Mouse (Mus musculus): ENCODE results near the gene Olfr1373. TPM values are rescaled to one million over a fixed set of nuclear protein-coding genes. Genes with fewer than 3 reads are reported as not detected.
A peak's percentile ranks its signal among the peaks of the same experiment; 100 is the strongest.
"Not testable (repeated sequence)": the region's sequence is repeated elsewhere in the genome, so short reads cannot be mapped to it uniquely, and the experiment has no call there.

Olfr1373 gene
- not detected in 2 replicates for polyA plus RNA-seq (2014; fragmentation: Nextera tagmentation; extraction: Ambion mirVana)

DNA sequence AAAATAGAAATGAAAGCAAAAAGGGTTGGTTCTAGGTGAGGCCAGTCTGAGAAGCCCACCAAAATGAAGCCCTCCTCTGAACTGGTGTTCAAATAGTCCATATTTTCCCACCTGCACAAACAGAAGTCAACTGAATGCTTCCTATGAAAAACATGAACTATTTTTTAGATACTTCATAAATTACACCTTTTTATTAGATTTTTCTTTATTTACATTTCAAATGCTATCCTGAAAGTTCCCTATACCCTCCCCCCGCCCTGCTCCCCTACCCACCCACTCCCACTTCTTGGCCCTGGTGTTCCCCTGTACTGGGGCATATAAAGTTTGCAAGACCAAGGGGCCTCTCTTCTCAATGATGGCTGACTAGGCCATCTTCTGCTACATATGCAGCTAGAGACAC is at the start of gene Olfr1373:
Gene Olfr1373, minus strand, starts transcription at position 101 of the 400 bp plus-strand sequence.
- not testable (repeated sequence) for H3K4me1 ChIP-seq (replicated peaks; ENCODE audit: control insufficient read depth, insufficient read depth, low read length); H3K27ac ChIP-seq (ENCODE audit: low read depth); H3K36me3 ChIP-seq (ENCODE audit: control insufficient read depth, insufficient read depth, low read length); ATAC-seq (replicated peaks; ENCODE audit: low FRiP score, low TSS enrichment, low read depth); H3K4me3 ChIP-seq (ENCODE audit: low read depth, low read length); H3K9me3 ChIP-seq (ENCODE audit: control insufficient read depth, low read length); H3K27me3 ChIP-seq (replicated peaks; ENCODE audit: control insufficient read depth, insufficient read depth, low read length); H3K9ac ChIP-seq (ENCODE audit: low read length); DNase-seq (ENCODE audit: low spot score); H3K4me2 ChIP-seq (ENCODE audit: low read length)
- 77% methylated on average over 1 of the region's 1 CpGs for WGBS

- 88% methylated on average over 4 of the region's 4 CpGs for WGBS
- H3K27ac ChIP-seq (ENCODE audit: low read depth); DNase-seq (ENCODE audit: low spot score); H3K36me3 ChIP-seq (ENCODE audit: control insufficient read depth, insufficient read depth, low read length); H3K9ac ChIP-seq (ENCODE audit: low read length); H3K27me3 ChIP-seq (replicated peaks; ENCODE audit: control insufficient read depth, insufficient read depth, low read length); H3K9me3 ChIP-seq (ENCODE audit: control insufficient read depth, low read length); ATAC-seq (replicated peaks; ENCODE audit: low FRiP score, low TSS enrichment, low read depth); H3K4me1 ChIP-seq (replicated peaks; ENCODE audit: control insufficient read depth, insufficient read depth, low read length); H3K4me2 ChIP-seq (ENCODE audit: low read length); H3K4me3 ChIP-seq (ENCODE audit: low read depth, low read length): not testable (repeated sequence)
Observed at GRCm38 (mm10) chr11:52180651-52181050, 35.3 kb upstream of the Olfr1373 start.

DNA sequence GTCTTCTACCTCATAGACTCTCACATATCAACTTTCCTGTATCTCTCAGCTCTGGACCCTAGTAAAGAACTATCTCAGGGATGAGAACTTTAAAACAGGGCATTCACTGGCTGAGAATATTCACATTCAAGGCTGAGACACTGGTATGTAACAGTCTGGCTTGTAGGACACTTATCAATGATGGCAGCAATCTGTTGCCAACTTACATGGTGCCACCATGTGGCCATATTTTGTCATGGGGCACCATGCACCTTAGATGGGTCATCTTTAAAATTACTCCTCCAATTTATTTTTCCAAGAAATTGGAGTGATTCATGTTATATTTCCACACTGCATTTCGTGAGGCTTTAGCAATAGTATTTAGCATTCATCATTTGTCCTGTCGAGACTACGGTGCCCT is 34.6 kb upstream of the Olfr1373 start:
- not testable (repeated sequence) for H3K4me2 ChIP-seq (ENCODE audit: low read length); H3K9ac ChIP-seq (ENCODE audit: low read length); ATAC-seq (replicated peaks; ENCODE audit: low FRiP score, low TSS enrichment, low read depth); H3K36me3 ChIP-seq (ENCODE audit: control insufficient read depth, insufficient read depth, low read length); H3K4me3 ChIP-seq (ENCODE audit: low read depth, low read length); DNase-seq (ENCODE audit: low spot score); H3K9me3 ChIP-seq (ENCODE audit: control insufficient read depth, low read length); H3K4me1 ChIP-seq (replicated peaks; ENCODE audit: control insufficient read depth, insufficient read depth, low read length); H3K27ac ChIP-seq (ENCODE audit: low read depth); H3K27me3 ChIP-seq (replicated peaks; ENCODE audit: control insufficient read depth, insufficient read depth, low read length)
- WGBS = no CpG with 5 or more reads among the region's 3 CpGs

- no peak overlapping the region for H3K27ac ChIP-seq (ENCODE audit: low read depth)
- peak overlapping the region; percentile 71 for H3K4me2 ChIP-seq (ENCODE audit: low read length)
- 8% methylated on average over 12 of the region's 12 CpGs for WGBS
- peak overlapping the region; percentile 42 for H3K4me3 ChIP-seq (ENCODE audit: low read depth, low read length)
- H3K9me3 ChIP-seq (ENCODE audit: control insufficient read depth, low read length) = no peaks in the 10 kb centered on the region
- peaks cover 17% of the 10 kb centered on the region for H3K27me3 ChIP-seq (replicated peaks; ENCODE audit: control insufficient read depth, insufficient read depth, low read length)
- no peaks in the 10 kb centered on the region for H3K4me1 ChIP-seq (replicated peaks; ENCODE audit: control insufficient read depth, insufficient read depth, low read length)
- DNase-seq (ENCODE audit: low spot score) (no peak), ATAC-seq (replicated peaks; ENCODE audit: low FRiP score, low TSS enrichment, low read depth) (no peak)
- no peak overlapping the region for H3K9ac ChIP-seq (ENCODE audit: low read length)
- no peaks in the 10 kb centered on the region for H3K36me3 ChIP-seq (ENCODE audit: control insufficient read depth, insufficient read depth, low read length)
Observed at GRCm38 (mm10) chr11:52168461-52168860, 23.1 kb upstream of the Olfr1373 start.

GRCm38 (mm10) chr11:52167901-52168302 is 22.6 kb upstream of the Olfr1373 start:
- H3K4me1 ChIP-seq (replicated peaks; ENCODE audit: control insufficient read depth, insufficient read depth, low read length); H3K9me3 ChIP-seq (ENCODE audit: control insufficient read depth, low read length); H3K36me3 ChIP-seq (ENCODE audit: control insufficient read depth, insufficient read depth, low read length); H3K27ac ChIP-seq (ENCODE audit: low read depth): not testable (repeated sequence)
- WGBS = 1% methylated on average over 26 of the region's 42 CpGs
- 0 out of 2 replicates have a peak overlapping the region, but pooled peaks have one; percentile 22 for H3K9ac ChIP-seq (ENCODE audit: low read length)
- peak overlapping the region; percentile 71 for H3K4me2 ChIP-seq (ENCODE audit: low read length)
- peak; percentile 90 for ATAC-seq (replicated peaks; ENCODE audit: low FRiP score, low TSS enrichment, low read depth)
- H3K4me3 ChIP-seq (ENCODE audit: low read depth, low read length) = peak overlapping the region; percentile 42
- DNase-seq (ENCODE audit: low spot score) = peak; percentile 65
- H3K27me3 ChIP-seq (replicated peaks; ENCODE audit: control insufficient read depth, insufficient read depth, low read length) = peaks cover 17% of the 10 kb centered on the region

GRCm38 (mm10) chr11:52167126-52167525 is 21.8 kb upstream of the Olfr1373 start:
- Histone ChIP-seq H3K4me3 (ENCODE audit: low read depth, low read length) (peak overlapping the region; percentile 42), H3K4me2 (ENCODE audit: low read length) (peak overlapping the region; percentile 71), H3K27me3 (replicated peaks; ENCODE audit: control insufficient read depth, insufficient read depth, low read length) (peaks cover 17% of the 10 kb centered on the region), H3K9me3 (ENCODE audit: control insufficient read depth, low read length) (no peaks in the 10 kb centered on the region), H3K9ac (ENCODE audit: low read length) (no peak overlapping the region), H3K27ac (ENCODE audit: low read depth) (no peak overlapping the region), H3K36me3 (ENCODE audit: control insufficient read depth, insufficient read depth, low read length) (no peaks in the 10 kb centered on the region), H3K4me1 (replicated peaks; ENCODE audit: control insufficient read depth, insufficient read depth, low read length) (no peaks in the 10 kb centered on the region)
- ATAC-seq (replicated peaks; ENCODE audit: low FRiP score, low TSS enrichment, low read depth) (0 out of 2 replicates have a peak, but pooled peaks have one; percentile 19), DNase-seq (ENCODE audit: low spot score) (peak; percentile 72)
- WGBS = 1% methylated on average over 21 of the region's 21 CpGs

DNA sequence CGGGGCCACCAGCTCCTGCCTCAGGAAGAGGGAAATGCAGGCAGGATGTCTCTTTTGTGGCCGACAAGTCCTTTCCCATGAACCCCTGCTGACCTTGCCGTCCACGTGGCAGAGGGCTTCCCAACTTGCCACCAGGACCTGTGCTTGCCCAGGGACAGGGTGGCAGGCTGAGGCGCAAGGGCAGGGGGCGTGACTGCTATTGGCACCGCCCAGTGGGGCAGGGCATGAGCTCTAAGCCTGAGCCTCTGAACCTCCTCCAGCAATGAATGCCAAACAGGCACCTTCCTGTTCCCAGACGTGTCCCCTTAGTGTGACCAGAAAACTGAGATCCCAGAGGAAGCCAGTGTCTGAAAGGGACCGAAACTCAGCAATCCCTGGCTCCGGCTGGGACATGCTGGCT is 18.6 kb upstream of the Olfr1373 start:
- Histone ChIP-seq H3K27ac (ENCODE audit: low read depth) (no peak overlapping the region), H3K9ac (ENCODE audit: low read length) (no peak overlapping the region), H3K4me3 (ENCODE audit: low read depth, low read length) (no peak overlapping the region), H3K36me3 (ENCODE audit: control insufficient read depth, insufficient read depth, low read length) (no peaks in the 10 kb centered on the region), H3K4me1 (replicated peaks; ENCODE audit: control insufficient read depth, insufficient read depth, low read length) (no peaks in the 10 kb centered on the region), H3K27me3 (replicated peaks; ENCODE audit: control insufficient read depth, insufficient read depth, low read length) (peaks cover 17% of the 10 kb centered on the region), H3K4me2 (ENCODE audit: low read length) (no peak overlapping the region), H3K9me3 (ENCODE audit: control insufficient read depth, low read length) (no peaks in the 10 kb centered on the region)
- WGBS = 31% methylated on average over 10 of the region's 10 CpGs
- no peak for ATAC-seq (replicated peaks; ENCODE audit: low FRiP score, low TSS enrichment, low read depth)
- no peak for DNase-seq (ENCODE audit: low spot score)

DNA sequence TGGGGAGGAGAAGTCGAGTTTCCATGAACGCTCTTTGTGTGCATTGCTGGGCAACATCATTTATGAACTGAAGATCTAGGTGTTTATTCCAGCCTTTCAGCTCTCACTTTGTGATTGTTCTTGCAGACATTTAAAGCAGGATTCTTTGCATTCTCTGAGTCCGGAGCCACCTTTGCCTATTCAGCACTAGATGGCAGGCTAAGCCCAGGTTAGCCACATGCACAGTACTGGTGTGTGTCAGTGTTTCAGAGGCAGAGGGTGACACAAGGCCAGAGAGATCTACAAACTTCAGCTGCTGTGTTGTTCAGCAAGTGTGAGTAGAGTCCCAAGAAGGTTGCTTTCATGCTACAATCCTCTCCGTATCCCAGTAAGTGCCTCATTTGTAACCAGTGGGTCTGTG is 1.7 kb downstream of the Olfr1373 start:
- ATAC-seq (replicated peaks; ENCODE audit: low FRiP score, low TSS enrichment, low read depth) (peak; percentile 71), DNase-seq (ENCODE audit: low spot score) (peak; percentile 67)
- not testable (repeated sequence) for H3K9me3 ChIP-seq (ENCODE audit: control insufficient read depth, low read length); H3K9ac ChIP-seq (ENCODE audit: low read length); H3K27me3 ChIP-seq (replicated peaks; ENCODE audit: control insufficient read depth, insufficient read depth, low read length); H3K27ac ChIP-seq (ENCODE audit: low read depth); H3K4me1 ChIP-seq (replicated peaks; ENCODE audit: control insufficient read depth, insufficient read depth, low read length); H3K4me3 ChIP-seq (ENCODE audit: low read depth, low read length); H3K36me3 ChIP-seq (ENCODE audit: control insufficient read depth, insufficient read depth, low read length)
- WGBS = 23% methylated on average over 4 of the region's 4 CpGs
- peak overlapping the region; percentile 22; the same call in 1 of the 2 replicates for H3K4me2 ChIP-seq (ENCODE audit: low read length)

DNA sequence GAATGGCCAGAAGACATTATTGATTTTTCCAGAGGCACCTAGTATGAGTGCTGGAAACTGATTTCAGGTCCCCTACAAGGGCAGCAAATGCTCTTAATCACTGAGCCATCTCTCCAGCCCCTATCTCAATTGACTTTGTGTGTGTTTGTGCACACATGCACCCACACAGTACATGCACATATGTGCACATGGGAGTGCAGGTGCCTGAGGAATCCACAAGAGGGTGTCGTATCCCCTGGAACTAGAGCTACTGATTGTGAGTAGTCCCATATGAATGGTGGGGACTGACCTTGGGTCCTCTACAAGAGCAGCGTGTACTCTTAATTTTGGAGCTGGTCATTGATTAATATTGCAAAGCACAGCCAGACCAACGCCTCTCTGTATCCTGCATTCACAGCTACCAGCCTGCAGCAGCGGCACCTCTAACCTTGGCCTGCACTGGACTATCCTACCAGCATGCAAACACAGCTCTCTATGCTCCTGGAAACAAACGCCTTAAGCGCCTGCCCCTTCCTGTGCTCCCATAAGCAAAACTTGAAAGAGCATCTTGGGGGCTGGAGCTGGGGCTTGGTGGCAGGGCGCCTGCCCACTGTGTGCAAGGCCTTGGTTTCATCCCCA is 14.8 kb downstream of the Olfr1373 start:
- Histone ChIP-seq H3K36me3 (ENCODE audit: control insufficient read depth, insufficient read depth, low read length) (no peaks in the 10 kb centered on the region), H3K4me3 (ENCODE audit: low read depth, low read length) (no peak overlapping the region), H3K9ac (ENCODE audit: low read length) (no peak overlapping the region), H3K9me3 (ENCODE audit: control insufficient read depth, low read length) (0 out of 2 replicates have a peak, but pooled peaks cover 3% of the 10 kb centered on the region), H3K4me1 (replicated peaks; ENCODE audit: control insufficient read depth, insufficient read depth, low read length) (no peaks in the 10 kb centered on the region), H3K27ac (ENCODE audit: low read depth) (no peak overlapping the region), H3K4me2 (ENCODE audit: low read length) (no peak overlapping the region), H3K27me3 (replicated peaks; ENCODE audit: control insufficient read depth, insufficient read depth, low read length) (no peaks in the 10 kb centered on the region)
- no peak for DNase-seq (ENCODE audit: low spot score)
- no peak for ATAC-seq (replicated peaks; ENCODE audit: low FRiP score, low TSS enrichment, low read depth)
- 82% methylated on average over 7 of the region's 7 CpGs for WGBS

Measured in intestine, embryonic 14.5 days (tissue).